Mouse (Mus musculus) kidney, adult 2 months (tissue): ENCODE results near the gene Nlrc5.

Experiments
- CTCF ChIP-seq: fragments of 200-500 bp; conservative IDR thresholded peaks from 2 replicates; pipeline ENCODE4 v1.5.1; 2011; ENCODE audit warnings: low read depth, mild to moderate bottlenecking, control low read depth, low read length, moderate library complexity, mixed read lengths; ENCODE audit not compliant: insufficient read depth, insufficient read length
- POLR2A ChIP-seq: fragments of 200-500 bp; IDR thresholded peaks from one replicate; pipeline ENCODE4 v1.6.1; 2011; ENCODE audit warnings: low read depth, low read length, control low read depth

DNA sequence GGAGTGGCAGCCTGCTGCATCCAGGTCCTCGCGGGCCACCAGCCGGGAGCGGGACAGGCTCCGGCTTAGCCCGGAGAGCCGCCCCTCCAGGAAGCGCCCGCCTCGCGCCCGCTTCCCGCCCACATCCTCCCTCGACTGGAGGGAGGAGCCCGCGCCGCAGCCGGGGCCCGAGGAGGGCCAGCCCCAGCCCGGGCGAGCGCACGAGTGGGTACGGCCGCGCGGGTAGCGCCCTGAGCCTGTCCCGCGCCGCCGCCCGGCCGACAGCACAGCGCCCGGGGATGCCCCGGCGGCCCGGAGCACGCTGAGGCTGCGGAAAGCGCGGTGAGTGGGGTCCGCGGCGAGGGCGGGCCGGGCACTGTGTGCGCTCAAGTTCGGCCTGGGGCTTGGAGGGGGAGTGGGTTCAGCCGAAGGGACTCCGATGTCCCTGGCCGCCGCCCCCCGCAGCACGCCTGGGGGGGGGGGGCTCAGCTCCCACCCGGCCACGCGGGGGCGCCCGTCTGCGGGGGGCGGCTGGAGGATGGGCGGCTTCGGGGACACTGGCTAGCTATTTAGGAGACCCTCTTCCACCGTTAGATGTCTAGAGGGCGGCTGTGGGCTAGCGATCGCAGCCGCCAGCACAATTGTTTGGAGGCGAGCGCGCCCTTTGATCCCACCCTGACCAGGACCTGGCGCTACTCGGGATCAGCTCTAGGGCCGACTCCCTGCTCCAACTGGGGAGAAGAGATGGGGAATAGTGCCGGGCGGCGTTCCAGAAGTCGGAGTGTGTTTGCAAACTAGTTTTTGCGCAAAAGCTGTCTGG lies 98.9 kb downstream of the Nlrc5 start, which contains the start of gene Cpne2:
- TF ChIP-seq POLR2A (no peak), CTCF (no peak)
